Mouse (Mus musculus) cerebellum, adult 11 months (tissue): ENCODE data around the gene Nfix.

Source experiments
- DNase-seq: peaks from one replicate; pipeline ENCODE4 v3.0.0; 2022

Gene Nfix

DNA sequence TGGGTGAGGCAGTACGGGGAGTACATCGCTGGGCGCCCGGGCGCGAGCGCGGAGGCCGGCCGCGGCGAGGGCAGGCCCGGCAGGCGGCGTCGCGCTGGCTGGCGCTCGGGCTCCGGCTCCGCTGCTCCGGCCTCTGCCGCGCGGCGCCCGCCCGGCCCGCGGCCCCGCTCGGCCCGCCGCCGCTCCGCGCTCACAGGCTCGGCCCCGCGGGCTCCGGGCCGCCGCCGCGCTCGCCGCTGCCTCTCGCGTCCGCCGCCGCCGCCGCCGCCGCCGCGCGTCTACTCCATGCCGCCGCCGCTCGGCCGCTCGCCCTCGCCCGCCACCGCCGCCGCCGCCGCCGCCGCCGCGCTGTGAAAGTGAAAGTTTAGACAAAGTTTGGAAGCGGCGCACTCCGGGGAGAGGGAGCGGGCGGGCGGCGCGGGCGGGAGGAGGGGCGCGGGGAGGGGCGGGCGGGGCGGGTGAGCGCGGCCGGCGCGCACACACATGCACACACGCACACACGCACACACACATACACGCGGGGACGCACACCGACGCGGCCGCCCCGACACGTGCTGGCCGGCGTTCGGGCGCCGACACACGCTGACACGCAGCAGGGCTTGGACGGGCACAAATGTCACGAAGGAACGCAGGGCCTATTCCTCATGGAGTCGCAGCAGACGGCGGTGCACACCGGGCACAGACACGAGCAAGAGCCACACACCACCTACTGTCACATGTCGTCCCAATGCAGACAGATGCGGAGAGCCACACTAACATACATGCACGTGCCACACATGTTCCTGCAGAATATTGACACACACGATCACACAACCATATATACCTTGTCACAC lies at the start of gene Nfix:
Nfix (minus strand) TSS at position 346 of the 833 bp plus-strand sequence.
- DNase-seq, result peak; percentile 70

DNA sequence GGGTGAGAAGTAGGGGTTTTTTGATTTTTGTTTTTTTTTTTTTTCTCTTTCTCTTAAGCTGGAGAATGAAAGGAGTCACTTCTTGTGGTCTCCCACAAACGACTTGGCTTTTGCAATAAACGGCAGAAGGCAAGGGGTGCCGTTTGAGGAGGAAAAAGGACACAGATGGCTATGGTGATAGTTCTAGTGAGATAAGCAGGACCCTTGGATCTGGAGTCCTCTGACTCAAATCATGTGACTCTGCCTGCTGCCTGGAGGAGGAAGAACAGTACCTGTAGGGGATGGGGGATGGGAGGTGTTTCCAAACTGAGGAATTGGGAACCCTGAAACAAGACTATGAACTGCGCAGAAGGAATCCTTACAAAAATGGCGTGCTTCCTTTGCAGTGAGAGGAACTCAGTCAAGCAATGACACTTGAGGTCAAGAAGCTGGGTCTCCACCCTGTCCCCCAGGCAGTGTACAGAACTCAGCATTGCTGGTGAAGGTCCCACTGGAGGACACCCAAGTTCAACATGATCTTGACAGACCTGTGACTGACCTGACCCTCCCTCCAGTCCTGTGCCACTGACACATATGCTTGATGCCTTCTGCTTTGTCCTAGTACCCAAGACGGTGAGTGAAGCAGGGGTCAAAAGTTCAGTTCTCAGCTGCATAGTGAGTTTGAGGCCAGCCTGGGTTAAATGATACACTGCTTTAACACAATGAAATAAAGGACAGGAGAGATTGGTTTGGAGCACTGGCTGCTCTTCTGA lies 47.7 kb upstream of the Nfix start:
- no peak for DNase-seq

DNA sequence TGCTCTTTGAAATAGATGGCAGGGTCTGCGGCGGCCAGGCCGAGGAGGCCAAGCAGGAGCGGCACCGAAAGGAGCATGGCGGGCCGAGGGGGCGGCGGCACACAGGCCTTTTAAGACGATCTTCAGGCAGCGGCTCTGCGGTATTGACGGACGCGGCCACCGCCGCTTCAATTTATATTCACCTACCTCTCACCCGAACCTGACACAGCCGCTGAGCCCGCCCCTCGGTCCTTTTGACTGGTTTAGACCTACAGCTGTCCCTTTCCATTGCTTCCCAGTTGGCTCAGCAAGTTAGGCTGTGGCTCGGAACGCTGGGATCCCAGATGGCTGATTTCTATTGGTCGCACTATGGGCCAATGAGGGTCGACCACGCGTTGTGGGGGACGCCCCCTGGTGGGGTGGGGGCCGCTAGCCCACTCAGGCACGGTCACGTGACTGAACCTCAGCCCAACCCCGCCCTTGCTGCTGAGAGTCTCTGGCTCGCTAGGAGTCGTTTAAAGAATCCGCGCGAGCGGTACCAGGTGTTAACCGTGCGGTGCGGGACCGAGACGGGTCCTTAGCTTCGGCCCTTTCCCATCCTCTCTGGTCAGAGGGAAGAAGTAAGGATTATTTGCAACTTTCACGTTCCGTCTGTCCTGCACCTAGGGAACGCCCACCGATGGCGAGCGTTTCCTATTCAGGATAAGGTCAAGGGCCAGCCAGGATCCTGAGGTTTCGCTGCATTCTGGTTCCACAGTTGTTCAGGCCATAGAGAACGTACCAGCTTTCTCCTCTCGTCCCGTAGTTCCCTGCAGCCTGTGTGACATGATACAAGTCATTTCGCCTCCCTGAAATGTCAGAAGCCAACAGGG lies 46.8 kb upstream of the Nfix start, which contains the start of gene Calr:
Calr (minus strand) TSS at position 213 of the 851 bp plus-strand sequence.
- peak; percentile 99 for DNase-seq

DNA sequence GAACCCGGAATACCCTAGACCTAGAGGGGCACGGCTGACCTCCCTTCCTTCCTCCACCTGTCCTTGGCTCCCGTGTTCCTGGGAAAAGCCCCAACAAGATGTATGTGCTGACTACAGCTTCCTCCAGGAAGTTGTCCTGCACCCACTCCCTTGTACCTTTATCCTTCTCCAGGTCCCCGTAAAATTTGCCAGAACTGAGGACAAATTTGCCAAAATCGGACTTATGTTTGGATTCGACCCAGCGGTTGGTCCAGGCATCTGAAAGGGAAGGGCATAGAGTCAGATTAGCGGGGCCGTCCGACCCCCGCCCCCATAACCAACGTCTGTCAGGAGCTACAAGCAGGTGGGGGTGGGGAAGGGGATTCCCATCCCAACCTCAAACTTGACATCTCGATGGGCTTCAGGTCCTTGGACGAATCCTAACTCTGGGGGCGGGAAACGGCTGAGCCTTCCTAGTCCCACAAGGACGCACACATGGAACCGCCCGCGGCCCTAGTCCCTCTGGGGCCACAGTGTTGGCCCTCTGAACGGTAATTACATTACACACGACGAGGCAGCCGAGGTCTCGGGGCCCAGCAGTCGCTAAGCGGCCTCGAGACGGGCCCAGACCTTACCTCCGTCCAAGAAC lies 46.1 kb upstream of the Nfix start:
- peak; percentile 45 for DNase-seq

DNA sequence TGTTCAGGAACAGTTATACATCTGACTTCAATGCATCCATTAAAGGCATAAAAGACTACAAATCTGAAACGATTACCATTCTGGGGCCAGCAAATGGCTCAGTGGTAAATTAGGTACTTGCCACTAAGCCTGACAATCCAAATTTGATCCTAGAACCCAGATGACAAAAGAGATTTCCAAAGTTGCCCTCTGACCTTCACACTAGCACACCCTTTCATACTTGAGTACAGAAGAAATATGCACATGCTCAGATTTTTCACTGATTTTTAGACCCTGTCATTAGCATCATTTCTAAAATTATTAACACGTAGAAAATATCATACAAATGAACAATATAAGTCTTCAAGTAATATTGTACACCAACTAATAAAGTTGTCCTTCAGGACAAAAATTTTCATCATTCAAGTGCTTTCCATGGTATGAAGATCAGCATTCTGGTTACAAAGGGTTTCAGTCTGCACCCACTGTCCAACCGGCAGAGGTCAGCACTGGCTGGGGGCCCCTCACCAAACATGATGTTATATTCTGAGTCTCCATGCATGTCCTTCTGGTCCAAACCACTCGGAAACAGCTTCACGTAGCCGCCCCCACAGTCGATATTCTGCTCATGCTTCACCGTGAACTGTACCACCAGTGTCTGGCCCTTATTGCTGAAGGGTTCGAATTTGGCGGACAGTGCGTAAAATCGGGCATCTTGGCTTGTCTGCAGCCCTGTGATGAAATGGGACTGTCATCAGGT lies 45.4 kb upstream of the Nfix start:
- no peak for DNase-seq

DNA sequence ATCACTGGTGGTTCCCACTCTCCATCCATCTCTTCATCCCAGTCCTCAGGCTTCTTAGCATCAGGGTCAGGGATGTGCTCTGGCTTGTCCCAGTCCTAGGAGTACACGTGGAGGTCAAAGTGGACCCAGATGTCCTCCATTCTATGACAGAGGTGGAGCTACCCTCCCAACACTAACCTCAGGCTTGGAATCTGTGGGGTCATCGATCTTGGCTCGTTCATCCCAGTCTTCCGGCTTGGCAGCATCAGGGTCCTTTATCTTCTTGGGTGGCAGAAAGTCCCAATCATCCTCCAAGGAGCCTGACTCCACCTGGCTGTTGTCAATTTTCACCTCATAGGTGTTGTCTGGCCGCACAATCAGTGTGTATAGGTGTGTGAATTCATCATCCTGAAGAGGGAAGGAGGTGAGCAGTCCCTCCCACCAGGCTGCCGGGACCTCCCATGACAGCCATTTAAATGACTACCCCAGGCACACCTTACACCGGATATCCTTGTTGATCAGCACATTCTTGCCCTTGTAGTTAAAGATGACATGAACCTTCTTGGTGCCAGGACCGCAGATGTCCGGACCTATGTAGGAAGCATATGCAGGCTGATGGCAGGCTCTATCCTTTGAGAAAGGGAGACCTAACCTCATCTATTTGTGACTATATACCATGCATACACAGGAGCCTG lies 44.4 kb upstream of the Nfix start:
- no peak for DNase-seq

DNA sequence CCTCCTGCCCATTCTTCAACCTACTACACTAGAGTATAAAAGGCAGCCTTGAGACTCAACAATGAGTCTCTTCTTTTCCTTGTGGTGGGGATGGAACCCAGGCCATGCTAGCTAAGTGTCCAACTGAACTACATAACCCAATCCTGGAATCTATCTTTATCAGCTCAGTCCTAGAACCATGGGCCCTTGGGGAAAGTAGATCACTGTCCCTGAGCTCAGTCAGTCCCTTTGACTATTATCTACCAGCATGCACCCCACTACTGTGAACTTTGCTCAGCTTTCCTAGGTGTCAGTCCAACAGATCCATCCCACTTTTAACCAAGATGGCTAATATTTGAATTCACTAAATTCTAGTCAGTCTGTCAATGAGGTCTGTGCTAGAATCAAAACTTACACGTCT lies 41.4 kb upstream of the Nfix start:
- no peak for DNase-seq

DNA sequence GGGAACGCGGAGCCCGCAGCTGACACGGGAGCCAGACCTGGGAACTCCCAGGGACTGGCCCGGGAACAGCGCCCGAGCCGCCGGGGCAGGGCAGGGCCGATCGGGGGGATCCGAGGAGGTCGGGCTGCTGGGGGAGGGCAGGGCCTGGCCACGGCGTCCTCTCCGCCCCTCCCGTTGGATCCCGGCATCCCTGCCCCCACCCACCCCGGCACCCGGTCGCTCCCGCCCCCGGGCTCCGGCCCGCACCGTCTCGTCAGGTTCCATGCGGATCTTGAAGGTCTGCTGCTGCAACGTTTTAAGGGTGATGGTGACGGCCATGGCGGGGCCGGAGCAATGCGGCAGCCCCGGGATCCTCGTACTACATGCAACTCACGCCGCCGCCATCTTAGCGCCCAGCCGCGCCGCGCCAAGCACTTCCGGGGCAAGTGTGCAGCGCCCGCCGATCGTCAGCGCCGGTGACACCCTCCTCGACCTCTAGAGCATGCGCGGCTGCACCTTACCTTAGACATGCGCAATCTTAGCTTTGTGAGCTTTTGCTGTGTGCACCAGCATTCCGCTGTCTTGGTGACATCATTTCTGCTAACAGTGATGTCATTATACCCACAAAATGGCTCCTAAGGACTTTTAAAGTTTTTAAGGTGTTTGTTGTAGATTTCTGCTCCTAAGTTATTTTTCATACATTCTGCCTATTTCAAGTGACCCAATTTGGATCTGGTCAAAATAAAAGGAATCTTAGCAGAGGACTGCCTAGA lies 40.3 kb upstream of the Nfix start, which contains the start of gene Rad23a:
Rad23a (minus strand) TSS at position 418 of the 752 bp plus-strand sequence.
- peak; percentile 88 for DNase-seq

DNA sequence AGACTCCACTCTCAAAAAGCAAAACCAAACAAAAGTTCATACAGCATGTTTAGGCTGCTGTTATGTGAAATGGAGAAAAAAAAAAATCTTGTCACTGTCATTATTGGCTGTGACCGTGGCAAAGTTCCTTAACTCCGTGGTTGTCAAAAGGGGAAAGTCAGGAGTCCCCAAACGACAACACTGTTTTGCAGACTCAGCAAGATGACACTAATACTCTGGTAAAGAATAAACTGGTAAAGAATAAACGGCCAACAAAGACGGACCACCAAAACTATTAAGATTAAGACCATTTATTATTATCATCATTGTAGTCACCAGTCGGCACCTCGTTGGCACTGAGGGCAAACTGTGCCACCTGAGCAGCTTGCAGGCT lies 39.7 kb upstream of the Nfix start:
- DNase-seq, result no peak

DNA sequence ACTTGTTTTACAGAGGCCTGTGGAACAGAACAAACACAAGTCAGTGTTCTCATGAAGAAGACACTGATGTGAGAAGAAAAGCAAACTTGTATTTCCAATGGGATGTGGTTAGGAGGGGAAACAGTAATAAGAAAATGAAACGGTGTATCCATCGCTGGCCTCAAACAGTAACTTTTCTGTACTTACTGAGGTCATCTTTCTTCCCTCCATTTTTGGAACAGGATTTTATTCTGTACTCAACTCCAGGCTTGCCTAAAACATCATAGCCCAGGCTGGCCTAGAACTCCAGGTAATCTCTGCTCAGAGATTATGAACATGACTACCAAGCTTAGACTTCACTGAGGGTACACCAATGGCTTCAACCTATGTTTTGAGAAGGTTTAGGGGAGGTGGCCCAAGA lies 39.3 kb upstream of the Nfix start:
- no peak for DNase-seq

DNA sequence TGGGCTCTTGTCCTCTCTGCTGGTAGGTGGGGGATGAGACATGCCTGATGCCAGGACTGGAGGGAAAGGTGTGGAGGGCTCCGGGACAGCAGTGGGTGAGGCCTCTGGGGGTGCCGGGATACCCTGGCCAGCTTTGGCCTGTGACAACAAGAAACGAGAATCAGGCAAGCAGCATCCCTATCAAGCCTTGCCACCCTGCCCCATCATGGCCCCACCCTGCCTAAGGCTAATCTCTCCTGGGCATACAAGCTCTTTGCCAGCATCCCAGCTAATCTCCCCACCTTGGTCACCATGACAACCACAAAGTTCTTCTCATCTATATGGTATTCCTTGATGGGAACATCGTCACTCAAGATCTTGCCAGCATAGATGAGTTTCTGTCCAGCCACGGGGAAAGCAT lies 38.4 kb upstream of the Nfix start:
- DNase-seq, result no peak

DNA sequence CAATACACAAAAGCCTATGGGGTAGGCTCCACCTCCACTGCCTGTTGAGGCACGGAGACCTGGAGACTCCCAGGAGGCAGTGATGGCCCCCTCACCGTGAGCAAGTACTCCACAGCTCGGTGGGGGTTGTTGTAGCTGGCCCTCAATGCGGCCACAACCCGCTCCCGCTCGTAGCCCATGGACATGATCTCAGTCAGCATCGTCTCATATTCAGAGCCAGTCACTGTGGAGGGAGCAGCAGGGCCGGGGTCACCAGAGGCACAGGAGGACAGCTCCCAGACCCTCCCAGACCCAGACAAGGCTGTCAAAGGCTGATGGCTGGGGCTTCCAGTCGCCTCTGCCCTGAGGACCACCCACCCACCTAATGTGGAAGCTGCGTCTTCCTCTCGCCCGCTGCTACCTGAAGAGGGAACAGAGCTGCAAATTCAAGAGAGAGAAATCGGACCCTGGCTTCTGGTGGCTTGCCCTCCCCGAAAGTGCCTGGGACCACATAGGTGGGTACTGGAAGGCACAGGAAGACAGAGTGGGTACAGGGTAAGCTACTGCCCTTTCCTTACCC lies 37.8 kb upstream of the Nfix start:
- DNase-seq, result no peak

DNA sequence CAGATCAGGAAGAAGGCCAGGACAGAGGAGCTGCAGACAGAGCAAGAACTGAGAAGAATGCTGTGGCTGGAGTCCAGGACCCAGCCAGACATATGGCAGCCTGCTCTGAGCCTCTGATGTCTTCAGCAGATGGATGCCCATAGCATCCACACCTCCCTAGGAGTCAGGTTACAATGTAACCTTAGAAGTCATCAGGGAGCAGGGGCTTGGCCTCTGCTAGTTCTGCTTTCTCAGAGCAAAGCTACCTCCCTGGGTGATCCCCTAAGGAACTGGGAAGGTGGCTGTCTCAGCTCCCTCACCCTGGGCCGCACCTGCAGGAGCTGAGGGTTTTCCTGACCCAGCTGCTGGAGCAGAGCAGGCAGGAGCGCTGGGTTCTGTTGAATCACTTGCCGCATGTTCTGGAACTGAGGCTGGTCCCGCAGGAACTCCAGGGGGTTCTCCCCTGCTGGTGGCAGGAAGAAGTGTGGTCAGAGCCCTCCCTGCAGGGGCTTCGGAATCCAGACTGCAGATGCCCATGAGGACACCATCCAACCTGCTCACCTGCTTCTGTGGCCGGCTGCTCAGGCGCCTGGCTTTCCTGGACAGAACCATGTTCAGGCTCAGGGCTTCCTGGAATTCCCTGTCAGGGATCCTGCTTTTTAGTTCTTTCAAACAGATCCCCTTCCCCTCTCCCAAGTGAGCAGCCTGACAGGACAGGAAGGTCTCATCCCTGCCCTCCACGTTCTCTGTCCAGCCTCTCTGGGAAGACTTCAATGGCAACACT lies 37.2 kb upstream of the Nfix start:
- DNase-seq, result no peak

DNA sequence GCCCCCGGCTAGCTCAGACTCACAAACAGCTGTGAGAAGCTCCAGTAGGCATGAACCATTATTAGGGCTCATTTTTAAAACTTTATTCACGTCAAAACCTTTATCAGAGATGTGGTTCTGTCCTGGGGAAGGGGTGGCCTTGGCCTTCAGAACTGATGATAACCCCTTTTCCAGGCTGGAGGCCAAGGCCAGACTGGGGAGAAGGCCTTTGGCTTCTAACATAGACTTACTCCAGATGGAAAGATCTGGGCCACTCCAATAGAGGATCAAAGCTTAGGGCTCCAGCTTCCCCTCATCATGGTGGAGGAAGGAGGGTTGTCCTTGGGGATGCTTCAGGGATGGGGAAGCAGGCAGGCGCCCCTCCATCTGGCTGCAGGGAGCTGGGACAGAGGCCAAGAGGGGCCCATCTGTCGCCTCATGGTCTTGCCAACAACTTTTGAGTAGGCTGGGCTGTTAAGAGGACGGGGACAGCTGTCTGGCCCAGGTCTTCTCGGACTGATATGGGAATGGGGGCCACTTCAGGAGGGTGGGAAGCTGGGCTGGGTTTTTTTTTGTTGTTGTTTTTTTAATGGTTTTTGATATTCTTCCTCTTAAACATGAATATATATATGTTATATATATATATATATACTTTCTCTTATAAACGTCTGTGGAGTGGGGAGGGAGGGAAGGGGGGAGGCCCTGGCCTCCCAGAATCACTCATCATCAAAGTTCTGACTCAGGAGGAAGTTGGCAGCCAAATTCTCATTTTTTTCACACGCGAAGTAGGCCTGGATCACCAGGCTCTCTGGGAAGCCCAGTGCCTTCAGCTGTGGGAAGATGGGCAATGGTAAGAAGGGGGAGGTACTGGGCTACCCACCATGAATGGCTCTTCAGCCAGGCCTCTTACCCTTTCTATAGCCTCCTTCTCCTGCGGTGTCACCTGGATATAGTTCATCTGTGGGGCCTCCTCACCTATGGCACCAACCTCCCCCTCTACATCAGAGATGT lies 35.0 kb upstream of the Nfix start:
- peak; percentile 78 for DNase-seq

DNA sequence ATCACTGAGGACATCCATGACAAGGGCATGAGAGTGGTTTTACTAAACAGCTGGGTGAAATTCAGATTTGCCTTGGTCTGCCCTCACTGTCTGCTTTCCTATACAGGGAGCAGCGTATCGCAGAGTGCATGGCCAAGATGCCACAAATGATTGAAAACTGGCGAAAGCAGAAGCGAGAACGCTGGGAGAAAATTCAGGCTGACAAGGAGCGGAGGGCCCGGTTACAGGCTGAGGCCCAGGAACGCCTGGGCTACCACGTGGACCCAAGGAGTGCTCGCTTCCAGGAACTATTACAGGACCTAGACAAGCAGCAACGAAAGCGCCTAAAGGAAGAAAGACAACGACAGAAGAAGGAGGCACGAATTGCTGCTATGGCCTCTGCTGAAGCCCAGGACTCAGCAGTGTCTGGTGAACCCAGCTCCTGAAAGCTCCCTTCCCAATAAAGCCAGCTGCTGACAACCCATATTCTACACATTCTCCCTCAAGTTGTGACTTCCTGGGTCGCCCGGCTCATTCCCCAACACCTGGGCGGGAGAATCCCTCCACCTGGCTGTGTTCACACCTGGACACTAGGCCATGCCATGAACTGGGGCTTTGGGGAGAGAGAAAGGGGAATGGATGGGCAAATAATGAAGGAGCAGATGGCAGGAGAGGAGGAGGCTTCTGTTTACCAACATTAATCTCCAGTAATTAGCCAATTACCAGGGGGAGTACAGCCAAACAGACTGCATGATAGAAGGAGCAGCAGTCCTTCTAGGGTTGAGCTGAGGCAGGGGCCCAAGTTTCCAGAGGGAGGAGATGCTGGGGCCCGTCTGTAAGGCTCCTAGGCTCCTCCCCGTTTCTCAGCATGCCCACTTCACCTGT lies 34.1 kb upstream of the Nfix start:
- DNase-seq, result no peak

DNA sequence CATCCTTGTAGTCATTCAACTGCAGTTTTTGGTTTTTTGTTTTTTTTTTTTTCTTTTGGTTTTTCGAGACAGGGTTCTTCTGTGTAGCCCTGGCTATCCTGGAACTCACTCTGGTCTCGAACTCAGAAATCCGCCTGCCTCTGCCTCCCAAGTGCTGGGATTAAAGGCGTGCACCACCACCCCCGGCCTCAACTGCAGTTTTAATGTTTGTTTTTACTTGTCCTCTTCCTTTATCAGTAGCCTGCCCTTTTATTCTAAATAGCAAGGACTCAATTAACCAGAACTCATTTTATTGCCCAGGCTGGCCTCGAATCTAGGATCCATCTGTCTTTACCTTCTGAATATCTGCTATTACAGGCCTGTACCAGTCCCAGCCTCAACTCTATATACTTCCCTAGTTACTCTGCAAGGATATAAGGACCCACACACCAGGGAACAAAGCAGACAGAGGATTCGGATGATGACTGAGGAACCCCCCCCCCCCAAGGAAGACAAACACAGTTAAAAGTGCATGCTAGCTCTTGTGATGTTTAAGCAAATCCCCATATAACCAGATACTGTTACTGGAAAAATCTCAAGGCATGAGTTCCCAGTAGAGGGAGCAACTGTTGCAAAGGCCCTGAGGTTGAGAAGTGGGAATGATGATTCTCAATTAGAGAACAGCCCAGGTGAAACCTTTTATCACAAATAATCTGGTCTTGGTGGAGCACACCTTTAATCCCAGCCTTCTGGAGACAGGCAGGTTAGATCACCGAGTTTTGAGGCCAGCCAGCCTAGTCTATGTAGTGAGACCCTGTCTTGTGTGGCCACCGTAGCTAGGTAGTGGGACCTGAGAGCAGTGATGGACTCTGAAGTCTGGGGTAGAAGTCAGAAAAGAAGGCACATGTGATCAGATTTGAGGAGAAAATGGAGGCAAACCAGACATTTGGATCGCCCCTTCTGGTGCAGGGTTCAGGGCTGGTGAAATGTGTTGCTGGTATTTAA lies 32.9 kb upstream of the Nfix start:
- no peak for DNase-seq
